Mouse (Mus musculus) hindbrain, embryonic 10.5 days (tissue): ENCODE data around the gene Zkscan5. TPM values are rescaled to one million over a fixed set of nuclear protein-coding genes. Genes with fewer than 3 reads are reported as not detected.
A peak's percentile ranks its signal among the peaks of the same experiment; 100 is the strongest.

Experiments
- DNase-seq: peaks from one replicate; pipeline ENCODE4 v3.0.0-alpha.2; 2017; ENCODE audit warnings: low spot score
- H3K27ac ChIP-seq: fragments of 300-500 bp; sonication (generic); 2 replicates; pipeline ENCODE4 v1.5.1; 2016; ENCODE audit warnings: mild to moderate bottlenecking, moderate library complexity
- H3K27me3 ChIP-seq: fragments of 300-500 bp; sonication (generic); 2 replicates; pipeline ENCODE4 v1.6.1; 2016; ENCODE audit warnings: mild to moderate bottlenecking; ENCODE audit not compliant: poor library complexity, insufficient read depth, severe bottlenecking
- H3K36me3 ChIP-seq: fragments of 300-500 bp; sonication (generic); 2 replicates; pipeline ENCODE4 v1.6.1; 2016; ENCODE audit warnings: mild to moderate bottlenecking, moderate library complexity
- H3K4me1 ChIP-seq: fragments of 300-500 bp; sonication (generic); replicated peaks from 2 replicates; pipeline ENCODE4 v1.6.1; 2016; ENCODE audit warnings: mild to moderate bottlenecking
- H3K4me3 ChIP-seq: fragments of 300-500 bp; sonication (generic); 2 replicates; pipeline ENCODE4 v1.5.1; 2016; ENCODE audit warnings: mild to moderate bottlenecking, moderate library complexity
- H3K9me3 ChIP-seq: fragments of 300-500 bp; sonication (generic); 2 replicates; pipeline ENCODE4 v1.6.1; 2016; ENCODE audit warnings: mild to moderate bottlenecking, moderate library complexity
- WGBS: fragments of 180-500 bp; shearing (Covaris S2); methylation state at CpG from one replicate; pipeline ENCODE4 v1.1.7; 2016; 5-methylcytosine and 5-hydroxymethylcytosine counted together
- polyA plus RNA-seq: library from polyadenylated mRNA; unstranded; fragments of >200 nt; fragmentation: Nextera tagmentation; extraction: Ambion mirVana; gene quantifications from 2 replicates; pipeline ENCODE4 v1.2.1, GENCODE M21; 2016

Gene Zkscan5
- polyA plus RNA-seq = 15.2 and 17.2 TPM in 2 replicates

GRCm38 (mm10) chr5:145203936-145204691, at the start of gene Zkscan5:
Gene Zkscan5 (plus strand): TSS chr5:145204562.
- H3K27me3 ChIP-seq = no peaks in the 10 kb centered on the region
- no peaks in the 10 kb centered on the region for H3K9me3 ChIP-seq
- peak within 1 kb of the TSS; percentile 71 for H3K4me3 ChIP-seq
- H3K36me3 ChIP-seq = peaks cover 26% of the 10 kb centered on the region
- peak; percentile 98 for DNase-seq
- peak within 1 kb of the TSS; percentile 87 for H3K27ac ChIP-seq
- under 1% methylated on average over 22 of the region's 22 CpGs for WGBS
- peaks cover 30% of the 10 kb centered on the region for H3K4me1 ChIP-seq

GRCm38 (mm10) chr5:145161361-145161760, 43.0 kb upstream of the Zkscan5 start:
- WGBS = 96% methylated on average over 14 of the region's 14 CpGs
- Histone ChIP-seq H3K27me3 (no peaks in the 10 kb centered on the region), H3K4me3 (no peak overlapping the region), H3K4me1 (peaks cover 6% of the 10 kb centered on the region), H3K36me3 (peaks cover 86% of the 10 kb centered on the region), H3K27ac (no peak overlapping the region), H3K9me3 (no peaks in the 10 kb centered on the region)
- DNase-seq = no peak

- Histone ChIP-seq H3K27me3 (no peaks in the 10 kb centered on the region), H3K4me3 (no peak overlapping the region), H3K4me1 (peaks cover 22% of the 10 kb centered on the region), H3K36me3 (peaks cover 54% of the 10 kb centered on the region), H3K9me3 (no peaks in the 10 kb centered on the region), H3K27ac (no peak overlapping the region)
- no peak for DNase-seq
- 72% methylated on average over 3 of the region's 3 CpGs for WGBS
These were observed 39.7 kb upstream of the Zkscan5 start for GRCm38 (mm10) chr5:145164710-145165109.

GRCm38 (mm10) chr5:145165184-145165583, 39.2 kb upstream of the Zkscan5 start:
- peak overlapping the region; percentile 18; the same call in 1 of the 2 replicates for H3K4me3 ChIP-seq
- H3K27me3 ChIP-seq = no peaks in the 10 kb centered on the region
- 86% methylated on average over 15 of the region's 15 CpGs for WGBS
- H3K9me3 ChIP-seq = no peaks in the 10 kb centered on the region
- H3K27ac ChIP-seq = no peak overlapping the region
- H3K4me1 ChIP-seq = peaks cover 22% of the 10 kb centered on the region
- peaks cover 53% of the 10 kb centered on the region for H3K36me3 ChIP-seq
- no peak for DNase-seq

- under 1% methylated on average over 51 of the region's 51 CpGs for WGBS
- peak within 1 kb of the TSS; percentile 91 for H3K27ac ChIP-seq
- peaks cover 22% of the 10 kb centered on the region for H3K4me1 ChIP-seq
- peak within 1 kb of the TSS; percentile 96 for H3K4me3 ChIP-seq
- no peaks in the 10 kb centered on the region for H3K27me3 ChIP-seq
- peak; percentile 99 for DNase-seq
- H3K9me3 ChIP-seq = no peaks in the 10 kb centered on the region
- H3K36me3 ChIP-seq = peaks cover 53% of the 10 kb centered on the region
These were observed 37.6 kb upstream of the Zkscan5 start, which contains the start of the genes Ptcd1 and Cpsf4 for GRCm38 (mm10) chr5:145166536-145167305. Gene Ptcd1 (minus strand): TSS chr5:145167108. Gene Cpsf4 (plus strand): TSS chr5:145167213.

GRCm38 (mm10) chr5:145167306-145167661, 37.1 kb upstream of the Zkscan5 start:
- peak overlapping the region; percentile 96 for H3K4me3 ChIP-seq
- WGBS = 0% methylated on average over 28 of the region's 28 CpGs
- peaks cover 22% of the 10 kb centered on the region for H3K4me1 ChIP-seq
- H3K27me3 ChIP-seq = no peaks in the 10 kb centered on the region
- H3K27ac ChIP-seq = peak overlapping the region; percentile 91
- H3K9me3 ChIP-seq = no peaks in the 10 kb centered on the region
- DNase-seq = no peak
- H3K36me3 ChIP-seq = peaks cover 54% of the 10 kb centered on the region

GRCm38 (mm10) chr5:145178461-145178980, 25.8 kb upstream of the Zkscan5 start:
- DNase-seq = no peak
- Histone ChIP-seq H3K36me3 (peaks cover 100% of the 10 kb centered on the region), H3K4me1 (no peaks in the 10 kb centered on the region), H3K4me3 (no peak overlapping the region), H3K27ac (no peak overlapping the region), H3K27me3 (no peaks in the 10 kb centered on the region), H3K9me3 (no peaks in the 10 kb centered on the region)
- WGBS = 87% methylated on average over 18 of the region's 18 CpGs

GRCm38 (mm10) chr5:145185244-145185643, 19.1 kb upstream of the Zkscan5 start:
- H3K4me3 ChIP-seq = no peak overlapping the region
- H3K36me3 ChIP-seq = peaks cover 93% of the 10 kb centered on the region
- H3K27me3 ChIP-seq = no peaks in the 10 kb centered on the region
- WGBS = 91% methylated on average over 2 of the region's 2 CpGs
- H3K4me1 ChIP-seq = peaks cover 10% of the 10 kb centered on the region
- no peak overlapping the region for H3K27ac ChIP-seq
- no peak for DNase-seq
- H3K9me3 ChIP-seq = no peaks in the 10 kb centered on the region

GRCm38 (mm10) chr5:145189416-145189815, 14.9 kb upstream of the Zkscan5 start:
- WGBS = 94% methylated on average over 6 of the region's 6 CpGs
- H3K4me3 ChIP-seq = peak overlapping the region; percentile 95; the same call in 1 of the 2 replicates

GRCm38 (mm10) chr5:145190373-145190772, 14.0 kb upstream of the Zkscan5 start:
- H3K4me3 ChIP-seq = peak overlapping the region; percentile 95
- peak overlapping the region; percentile 98 for H3K27ac ChIP-seq
- no peaks in the 10 kb centered on the region for H3K9me3 ChIP-seq
- H3K4me1 ChIP-seq = peaks cover 22% of the 10 kb centered on the region
- 65% methylated on average over 5 of the region's 5 CpGs for WGBS
- H3K27me3 ChIP-seq = no peaks in the 10 kb centered on the region
- DNase-seq = no peak
- peaks cover 62% of the 10 kb centered on the region for H3K36me3 ChIP-seq

More at GRCm38 (mm10) chr5:145189416-145189815, 14.9 kb upstream of the Zkscan5 start:
- DNase-seq = no peak
- Histone ChIP-seq H3K4me1 (peaks cover 22% of the 10 kb centered on the region), H3K27ac (no peak overlapping the region), H3K36me3 (peaks cover 62% of the 10 kb centered on the region), H3K27me3 (no peaks in the 10 kb centered on the region), H3K9me3 (no peaks in the 10 kb centered on the region)

GRCm38 (mm10) chr5:145190875-145191798, 13.2 kb upstream of the Zkscan5 start:
- Histone ChIP-seq H3K36me3 (peaks cover 62% of the 10 kb centered on the region), H3K4me3 (peak overlapping the region; percentile 95), H3K4me1 (peaks cover 22% of the 10 kb centered on the region), H3K9me3 (no peaks in the 10 kb centered on the region), H3K27me3 (no peaks in the 10 kb centered on the region), H3K27ac (peak overlapping the region; percentile 98)
- WGBS = 1% methylated on average over 41 of the region's 41 CpGs
- DNase-seq = peak; percentile 93

- WGBS = 88% methylated on average over 2 of the region's 2 CpGs
- peaks cover 57% of the 10 kb centered on the region for H3K36me3 ChIP-seq
These were observed 12.4 kb upstream of the Zkscan5 start, which contains the start of gene Atp5j2 for GRCm38 (mm10) chr5:145191962-145192361. Gene Atp5j2 (minus strand): TSS chr5:145192062.

More at GRCm38 (mm10) chr5:145191962-145192361, 12.4 kb upstream of the Zkscan5 start, which contains the start of gene Atp5j2:
- peak within 1 kb of the TSS; percentile 98 for H3K27ac ChIP-seq
- no peaks in the 10 kb centered on the region for H3K9me3 ChIP-seq
- peaks cover 22% of the 10 kb centered on the region for H3K4me1 ChIP-seq
- no peak for DNase-seq
- H3K27me3 ChIP-seq = no peaks in the 10 kb centered on the region
- H3K4me3 ChIP-seq = peak within 1 kb of the TSS; percentile 95
